Mouse (Mus musculus) liver, postnatal 0 days (tissue): ENCODE measurements around the gene Cpne6.

Experiments
- CTCF ChIP-seq: sonication (generic); IDR thresholded peaks from 2 replicates; pipeline ENCODE4 v1.5.1; 2016; ENCODE audit warnings: antibody characterized with exemption, low read depth
- EP300 ChIP-seq: IDR thresholded peaks from 2 replicates; pipeline ENCODE4 v1.6.1; 2016; ENCODE audit warnings: antibody characterized with exemption, low read depth, mild to moderate bottlenecking

DNA sequence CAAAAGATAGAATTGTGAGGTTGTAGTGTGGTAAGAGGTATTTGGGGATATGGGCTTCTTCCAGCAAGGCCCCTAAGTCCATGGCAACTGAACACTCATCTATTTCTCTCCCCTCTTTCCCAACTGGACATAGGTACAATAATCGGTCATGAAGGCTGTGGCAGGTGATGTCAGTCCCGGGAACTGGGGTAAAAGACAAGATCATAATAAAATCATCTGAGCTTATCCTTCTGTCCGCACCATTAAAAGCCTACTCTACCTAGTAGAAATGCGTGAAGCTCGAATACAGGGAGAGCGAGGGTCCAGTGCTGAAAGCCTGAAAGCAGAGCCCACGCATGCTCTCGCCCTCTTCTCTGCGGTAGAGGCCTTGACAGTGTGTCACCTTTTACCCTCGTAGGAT, 30.6 kb upstream of the Cpne6 start:
- TF ChIP-seq CTCF (no peak), EP300 (no peak)
